Mouse (Mus musculus): ENCODE measurements around the gene Tnfaip1. TPM values are rescaled to one million over a fixed set of nuclear protein-coding genes. Genes with fewer than 3 reads are reported as not detected.

The Tnfaip1 gene
- total and polyA plus RNA-seq, 2 experiments, result 11.5 to 16.7 TPM

- TF ChIP-seq CTCF (IDR thresholded peaks at IDR 0.05; ENCODE audit: low read depth, low read length) (no peak), POLR2A (IDR thresholded peaks at IDR 0.05; ENCODE audit: extremely low read depth, insufficient read depth, low read length) (no peak)
- H3K4me1 ChIP-seq (ENCODE audit: control insufficient read depth, insufficient read depth, low read length), result peaks cover 18% of the 10 kb centered on the region
- no peaks in the 10 kb centered on the region for H3K36me3 ChIP-seq (ENCODE audit: control insufficient read depth, insufficient read depth, low read length)
- H3K79me2 ChIP-seq (ENCODE audit: control insufficient read depth, insufficient read depth, low read length), result peaks cover 11% of the 10 kb centered on the region; the same call in 1 of the 2 replicates
- H3K9ac ChIP-seq (ENCODE audit: low read depth, low read length), result peak overlapping the region; percentile 75
- DNase-seq (ENCODE audit: extremely low read depth, low read depth, low spot score), result peak; percentile 87
- 8% methylated on average over 5 of the region's 5 CpGs for WGBS
- H3K27ac ChIP-seq (replicated peaks; ENCODE audit: insufficient read depth, low read depth, low read length), result peak overlapping the region; percentile 89
- H3K27me3 ChIP-seq (ENCODE audit: control insufficient read depth, insufficient read depth, low read length), result no peaks in the 10 kb centered on the region
- peak overlapping the region; percentile 70 for H3K4me3 ChIP-seq (ENCODE audit: insufficient read depth, low read depth, low read length)
Measured at GRCm38 (mm10) chr11:78549491-78549987, 13.4 kb upstream of the Tnfaip1 start.

- H3K9ac ChIP-seq (ENCODE audit: low read depth, low read length), result 0 out of 2 replicates have a peak overlapping the region, but pooled peaks have one; percentile 10
- peak; percentile 73 for DNase-seq (ENCODE audit: extremely low read depth, low read depth, low spot score)
- TF ChIP-seq POLR2A (IDR thresholded peaks at IDR 0.05; ENCODE audit: extremely low read depth, insufficient read depth, low read length) (no peak), CTCF (IDR thresholded peaks at IDR 0.05; ENCODE audit: low read depth, low read length) (no peak)
- WGBS, result 49% methylated on average over 2 of the region's 2 CpGs
- H3K27me3 ChIP-seq (ENCODE audit: control insufficient read depth, insufficient read depth, low read length), result no peaks in the 10 kb centered on the region
- peak overlapping the region; percentile 72 for H3K27ac ChIP-seq (replicated peaks; ENCODE audit: insufficient read depth, low read depth, low read length)
- H3K36me3 ChIP-seq (ENCODE audit: control insufficient read depth, insufficient read depth, low read length), result peaks cover 6% of the 10 kb centered on the region
- H3K4me1 ChIP-seq (ENCODE audit: control insufficient read depth, insufficient read depth, low read length), result peaks cover 18% of the 10 kb centered on the region
- no peak overlapping the region for H3K4me3 ChIP-seq (ENCODE audit: insufficient read depth, low read depth, low read length)
- peaks cover 15% of the 10 kb centered on the region; the same call in 1 of the 2 replicates for H3K79me2 ChIP-seq (ENCODE audit: control insufficient read depth, insufficient read depth, low read length)
Measured at GRCm38 (mm10) chr11:78547718-78548460, 11.8 kb upstream of the Tnfaip1 start.

- TF ChIP-seq CTCF (IDR thresholded peaks at IDR 0.05; ENCODE audit: low read depth, low read length), result no peak
- no peak for TF ChIP-seq POLR2A (IDR thresholded peaks at IDR 0.05; ENCODE audit: extremely low read depth, insufficient read depth, low read length)
- Histone ChIP-seq H3K36me3 (ENCODE audit: control insufficient read depth, insufficient read depth, low read length) (peaks cover 20% of the 10 kb centered on the region), H3K9ac (ENCODE audit: low read depth, low read length) (no peak overlapping the region), H3K27me3 (ENCODE audit: control insufficient read depth, insufficient read depth, low read length) (no peaks in the 10 kb centered on the region), H3K4me1 (ENCODE audit: control insufficient read depth, insufficient read depth, low read length) (peaks cover 15% of the 10 kb centered on the region), H3K79me2 (ENCODE audit: control insufficient read depth, insufficient read depth, low read length) (peaks cover 15% of the 10 kb centered on the region; the same call in 1 of the 2 replicates), H3K4me3 (ENCODE audit: insufficient read depth, low read depth, low read length) (no peak overlapping the region), H3K27ac (replicated peaks; ENCODE audit: insufficient read depth, low read depth, low read length) (no peak overlapping the region)
- DNase-seq (ENCODE audit: extremely low read depth, low read depth, low spot score), result no peak
- WGBS, result 33% methylated on average over 8 of the region's 8 CpGs
Measured at GRCm38 (mm10) chr11:78545181-78545580, 9.0 kb upstream of the Tnfaip1 start.

GRCm38 (mm10) chr11:78544449-78545111 is 8.4 kb upstream of the Tnfaip1 start:
- WGBS, result 86% methylated on average over 7 of the region's 7 CpGs
- peaks cover 15% of the 10 kb centered on the region for H3K4me1 ChIP-seq (ENCODE audit: control insufficient read depth, insufficient read depth, low read length)
- peaks cover 15% of the 10 kb centered on the region; the same call in 1 of the 2 replicates for H3K79me2 ChIP-seq (ENCODE audit: control insufficient read depth, insufficient read depth, low read length)
- H3K36me3 ChIP-seq (ENCODE audit: control insufficient read depth, insufficient read depth, low read length), result peaks cover 26% of the 10 kb centered on the region
- no peak overlapping the region for H3K9ac ChIP-seq (ENCODE audit: low read depth, low read length)
- H3K4me3 ChIP-seq (ENCODE audit: insufficient read depth, low read depth, low read length), result no peak overlapping the region
- H3K27me3 ChIP-seq (ENCODE audit: control insufficient read depth, insufficient read depth, low read length), result no peaks in the 10 kb centered on the region
- peak; percentile 38 for DNase-seq (ENCODE audit: extremely low read depth, low read depth, low spot score)
- TF ChIP-seq CTCF (IDR thresholded peaks at IDR 0.05; ENCODE audit: low read depth, low read length) (no peak), POLR2A (IDR thresholded peaks at IDR 0.05; ENCODE audit: extremely low read depth, insufficient read depth, low read length) (no peak)
- no peak overlapping the region for H3K27ac ChIP-seq (replicated peaks; ENCODE audit: insufficient read depth, low read depth, low read length)

- H3K79me2 ChIP-seq (ENCODE audit: control insufficient read depth, insufficient read depth, low read length), result peaks cover 17% of the 10 kb centered on the region; the same call in 1 of the 2 replicates
- TF ChIP-seq POLR2A (IDR thresholded peaks at IDR 0.05; ENCODE audit: extremely low read depth, insufficient read depth, low read length) (no peak), CTCF (IDR thresholded peaks at IDR 0.05; ENCODE audit: low read depth, low read length) (no peak)
- no peak overlapping the region for H3K27ac ChIP-seq (replicated peaks; ENCODE audit: insufficient read depth, low read depth, low read length)
- H3K27me3 ChIP-seq (ENCODE audit: control insufficient read depth, insufficient read depth, low read length), result no peaks in the 10 kb centered on the region
- peaks cover 13% of the 10 kb centered on the region for H3K4me1 ChIP-seq (ENCODE audit: control insufficient read depth, insufficient read depth, low read length)
- WGBS, result 42% methylated on average over 3 of the region's 3 CpGs
- H3K36me3 ChIP-seq (ENCODE audit: control insufficient read depth, insufficient read depth, low read length), result peaks cover 29% of the 10 kb centered on the region
- H3K9ac ChIP-seq (ENCODE audit: low read depth, low read length), result no peak overlapping the region
- peak; percentile 65 for DNase-seq (ENCODE audit: extremely low read depth, low read depth, low spot score)
- H3K4me3 ChIP-seq (ENCODE audit: insufficient read depth, low read depth, low read length), result no peak overlapping the region
Measured at GRCm38 (mm10) chr11:78540358-78540757, 4.2 kb upstream of the Tnfaip1 start.

All from liver, adult 2 months (tissue).